Mouse (Mus musculus) thymus, adult 18-20 months (tissue): ENCODE measurements around the gene Zfp11.
"Not testable (repeated sequence)": the region's sequence is repeated elsewhere in the genome, so short reads cannot be mapped to it uniquely, and the experiment has no call there.

Experiments used
- DNase-seq, 2 experiments: peaks; one replicate each; pipeline ENCODE4 v3.0.0; 2022; ENCODE audit warnings: mixed read lengths in 2 of 2

Zfp11 gene

DNA sequence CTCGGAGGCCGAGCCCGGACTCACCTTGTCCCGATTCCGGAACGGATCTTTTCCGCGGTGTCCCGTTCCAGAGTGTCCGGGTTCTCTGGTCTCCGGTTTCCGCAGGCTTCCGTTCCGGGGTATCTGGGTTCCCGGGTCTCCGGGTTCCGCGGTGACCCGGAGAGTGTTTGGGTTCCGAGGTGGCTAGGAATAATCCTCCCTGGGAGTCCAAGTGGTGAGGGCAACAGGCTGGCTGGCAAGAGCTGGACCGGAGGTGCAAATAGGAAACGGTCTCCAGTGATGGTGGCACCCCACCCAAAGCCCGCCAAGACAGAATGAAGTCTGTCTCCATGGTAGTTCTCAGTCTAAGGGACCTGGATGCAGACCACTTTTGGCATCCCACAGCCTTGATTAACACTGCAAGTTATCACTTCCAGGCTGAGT is at the start of gene Zfp11:
Gene Zfp11, minus strand, starts transcription at position 64 of the 423 bp plus-strand sequence.
- peak; percentile 26 to 30 for DNase-seq

DNA sequence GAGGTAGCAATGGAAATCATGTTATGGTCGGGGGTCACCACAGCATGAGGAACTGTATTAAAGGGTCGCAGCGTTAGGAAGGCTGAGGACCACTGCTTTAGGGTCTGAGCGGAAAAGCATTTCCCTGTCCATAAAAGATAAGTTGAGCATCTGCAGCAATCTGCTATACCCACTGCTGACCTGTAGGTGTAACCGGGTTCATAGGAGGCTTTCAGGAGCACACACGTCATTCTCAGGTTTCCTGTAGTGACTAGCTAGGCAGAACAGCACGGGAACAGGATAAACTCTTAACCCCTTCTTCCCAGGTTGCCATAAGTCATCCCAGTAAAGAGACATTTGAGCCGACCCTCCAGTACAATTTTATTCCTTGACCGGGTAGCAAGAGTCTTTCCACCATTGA is 47.1 kb upstream of the Zfp11 start:
- DNase-seq = no peak

DNA sequence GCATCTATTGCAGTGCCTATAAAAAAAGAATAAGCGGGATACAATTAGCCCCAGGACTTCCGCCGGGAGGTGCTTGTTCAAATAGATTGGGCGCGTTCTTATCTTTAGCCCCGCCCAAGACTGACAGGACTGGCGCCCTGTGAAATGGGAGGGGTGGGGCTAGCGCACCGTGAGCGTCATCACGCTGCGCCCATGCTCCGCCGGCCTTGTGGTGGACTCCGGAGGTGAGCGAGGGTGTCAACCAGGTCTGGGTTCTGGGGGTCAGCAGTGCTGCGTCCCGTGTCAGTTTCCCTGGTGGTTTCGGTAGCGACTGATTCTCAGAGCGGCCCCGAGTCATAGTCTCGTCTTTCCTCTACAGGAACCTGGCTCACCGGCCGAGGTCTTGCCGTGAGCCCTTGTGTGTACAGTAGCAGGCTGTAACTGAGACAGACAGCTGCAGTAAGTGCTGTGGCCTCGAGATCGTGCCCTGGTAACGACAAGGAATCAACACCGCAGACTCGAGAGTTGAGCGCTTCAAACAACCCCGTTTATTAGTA is 45.5 kb upstream of the Zfp11 start, which contains the start of gene Mrps17:
Gene Mrps17, plus strand, starts transcription at position 172 of the 536 bp plus-strand sequence.
- peak; percentile 79 to 89 for DNase-seq

DNA sequence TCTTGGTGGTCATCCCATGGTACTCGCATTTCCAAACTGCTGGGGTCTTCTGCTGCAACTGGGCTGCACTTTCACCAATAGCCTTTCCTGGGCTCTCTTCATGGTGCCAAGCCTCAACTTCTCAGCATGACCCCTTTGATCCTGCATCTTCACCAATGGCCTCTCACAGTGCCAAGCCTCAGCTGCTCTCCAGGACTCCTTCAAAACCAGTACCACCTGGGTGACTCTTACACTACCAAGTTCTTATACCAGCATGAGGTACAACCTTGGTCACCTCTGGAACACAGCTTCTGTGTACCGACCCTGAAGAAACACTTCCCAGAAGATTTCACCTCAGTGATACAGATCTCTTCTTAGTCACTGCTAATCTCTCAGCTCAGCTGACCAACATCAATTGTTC is 38.5 kb upstream of the Zfp11 start, which contains the start of gene Sept14:
Gene Sept14, minus strand, starts transcription at position 101 of the 400 bp plus-strand sequence.
- DNase-seq = no peak

DNA sequence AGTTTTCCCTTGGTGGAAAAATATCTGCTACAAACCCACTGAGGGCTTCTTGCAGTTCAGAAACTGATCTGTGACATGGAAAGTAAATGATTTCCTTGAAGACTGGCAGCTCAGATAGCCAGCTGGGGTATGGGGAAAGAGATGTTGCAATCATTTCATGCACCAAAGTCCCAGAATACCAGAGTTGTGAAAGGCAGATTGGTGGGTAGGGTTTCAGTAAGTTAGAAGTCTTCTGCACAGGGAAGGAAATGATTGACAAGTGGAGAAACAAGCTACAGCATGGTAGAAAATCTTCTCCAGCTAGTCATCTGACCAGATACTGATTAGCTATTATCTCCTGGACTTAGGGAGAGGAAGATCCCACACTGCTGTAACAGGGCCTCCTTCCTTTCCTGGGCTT is 33.5 kb upstream of the Zfp11 start:
- no peak for DNase-seq

DNA sequence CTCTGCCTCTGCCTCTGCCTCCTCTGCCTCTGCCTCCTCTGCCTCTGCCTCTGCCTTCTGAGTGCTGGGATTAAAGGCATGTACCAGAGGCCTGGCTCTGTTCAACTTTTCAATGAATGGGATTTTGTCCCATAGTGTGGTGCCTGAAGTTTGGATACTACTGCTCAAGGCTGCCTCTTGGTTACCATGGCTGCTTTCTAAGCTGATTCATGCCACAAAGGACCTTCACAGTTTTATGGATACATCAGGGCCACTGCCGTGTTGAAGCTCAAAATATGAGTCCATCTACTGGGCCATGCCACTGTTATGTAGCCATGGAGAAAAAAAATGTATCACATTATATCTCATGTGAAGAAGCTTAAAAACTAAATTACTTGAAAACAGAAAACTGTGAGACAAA is 31.8 kb upstream of the Zfp11 start:
- DNase-seq = no peak

DNA sequence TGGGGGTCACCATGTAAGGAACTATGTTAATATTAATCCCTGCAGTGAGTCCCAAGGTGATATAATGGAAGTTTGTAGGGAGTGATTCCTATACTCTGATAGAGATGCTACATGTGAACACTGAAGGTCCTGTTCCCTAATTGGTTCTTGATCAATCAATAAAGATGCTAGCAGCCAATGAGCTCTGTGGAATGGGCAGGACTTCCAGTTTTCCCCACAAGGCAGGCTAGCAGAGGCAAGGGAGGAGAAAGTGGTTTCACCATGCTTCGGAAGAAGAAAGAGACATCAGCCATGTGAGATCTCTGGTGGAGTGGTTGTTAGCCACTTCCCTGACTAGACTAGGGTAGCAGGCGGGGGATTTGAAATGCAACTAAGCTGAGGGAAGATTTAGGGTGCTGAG is 30.6 kb upstream of the Zfp11 start:
- no peak for DNase-seq

DNA sequence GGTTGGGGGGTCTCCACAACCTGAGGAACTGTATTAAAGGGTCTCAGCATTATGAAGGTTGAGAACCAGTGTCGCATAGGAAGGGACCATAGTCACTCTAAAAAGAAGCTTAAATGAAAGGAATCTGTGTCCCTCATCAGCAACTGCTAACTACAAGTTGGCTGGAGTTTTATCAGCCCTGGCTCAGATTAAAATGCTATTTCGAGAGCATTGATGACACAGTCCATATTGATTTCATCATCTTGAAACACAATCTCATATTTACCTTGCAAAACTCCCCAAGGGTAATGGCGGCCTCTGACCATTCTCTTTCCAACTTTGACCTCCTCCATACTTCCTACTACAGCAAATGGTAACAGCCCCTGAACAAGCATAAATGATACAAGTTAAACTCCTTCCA is 20.6 kb upstream of the Zfp11 start:
- DNase-seq = no peak

DNA sequence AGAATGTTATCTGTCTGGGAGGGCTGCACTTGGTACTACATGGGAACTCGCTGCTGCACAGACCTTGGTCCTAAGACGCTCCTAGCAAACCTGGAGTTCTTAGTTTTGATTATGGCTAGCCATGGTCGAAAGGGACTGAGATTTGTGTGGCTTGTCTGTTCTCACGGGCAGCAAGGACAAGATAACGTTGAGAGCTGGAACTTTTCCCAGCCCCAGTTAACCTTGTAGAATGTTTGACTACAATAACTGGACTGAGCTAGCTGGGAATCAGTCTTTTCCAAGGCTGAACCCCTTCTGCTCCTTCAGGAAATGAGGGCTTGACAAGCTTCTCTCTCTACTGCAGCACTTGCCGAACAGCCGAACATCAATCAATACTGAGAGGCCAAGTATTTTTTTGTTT is 17.7 kb upstream of the Zfp11 start:
- DNase-seq = no peak

DNA sequence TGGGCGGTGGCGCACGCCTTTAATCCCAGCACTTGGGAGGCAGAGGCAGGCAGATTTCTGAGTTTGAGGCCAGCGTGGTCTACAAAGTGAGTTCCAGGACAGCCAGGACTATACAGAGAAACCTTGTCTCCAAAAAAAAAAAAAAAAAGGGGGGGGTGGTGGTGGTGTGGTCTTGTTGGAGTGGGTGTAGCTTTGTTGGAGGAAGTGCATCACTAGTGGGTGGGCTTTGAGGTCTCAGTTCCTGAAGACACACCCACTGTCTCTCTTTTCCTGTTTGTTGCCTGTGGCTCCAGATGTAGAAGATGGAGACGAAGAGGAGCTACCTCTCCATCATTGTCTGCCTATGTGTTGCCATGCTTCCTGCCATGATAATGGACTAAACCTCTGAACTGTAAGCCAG is 15.2 kb upstream of the Zfp11 start:
- not testable (repeated sequence) for DNase-seq

DNA sequence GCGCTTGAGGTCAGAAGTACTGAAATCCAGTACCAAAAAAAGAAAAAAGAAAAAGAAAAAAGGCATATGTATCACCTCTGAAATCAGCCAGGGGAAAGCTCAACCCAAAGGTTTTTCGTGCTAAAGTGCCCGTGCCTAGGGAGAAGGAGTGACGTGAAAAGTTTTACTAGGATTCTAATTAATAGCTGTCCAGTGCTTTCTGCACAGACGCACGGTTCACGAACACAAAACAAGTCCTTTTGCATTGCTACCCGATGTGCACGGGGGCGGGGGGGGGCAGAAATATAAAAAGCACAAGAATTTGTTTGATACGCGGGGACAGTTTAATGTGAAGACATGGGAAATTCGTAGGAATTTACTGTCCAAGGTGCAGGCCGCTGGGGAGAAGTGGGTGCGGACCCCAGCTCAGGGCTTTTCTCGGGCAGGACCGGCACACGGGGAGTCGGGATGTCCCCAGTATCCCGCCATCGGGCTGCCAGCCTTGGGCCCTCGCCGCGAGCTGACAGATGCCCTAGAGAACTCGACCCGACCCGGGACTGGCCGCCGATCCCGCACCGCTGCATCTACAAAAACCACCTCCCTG is 355 bp downstream of the Zfp11 start:
- DNase-seq = no peak

DNA sequence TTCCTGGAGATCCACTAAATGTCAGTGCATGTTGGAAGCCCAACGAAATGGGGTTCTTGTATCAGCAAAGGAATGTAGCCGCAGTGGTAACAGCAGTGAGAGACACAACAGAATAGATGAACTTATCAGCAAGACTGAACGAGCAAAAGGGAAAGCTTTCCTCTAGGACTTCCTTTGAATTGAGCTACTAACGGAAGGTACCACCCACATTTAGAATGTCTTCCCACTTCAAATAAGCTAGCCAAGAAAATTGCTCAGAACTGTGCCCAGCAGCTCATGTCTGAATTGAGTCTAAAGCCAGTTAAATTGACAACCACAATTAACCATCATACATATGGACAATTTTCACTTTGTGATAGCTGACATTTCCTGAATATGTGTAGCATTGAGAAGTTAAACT is 2.0 kb downstream of the Zfp11 start:
- no peak for DNase-seq

DNA sequence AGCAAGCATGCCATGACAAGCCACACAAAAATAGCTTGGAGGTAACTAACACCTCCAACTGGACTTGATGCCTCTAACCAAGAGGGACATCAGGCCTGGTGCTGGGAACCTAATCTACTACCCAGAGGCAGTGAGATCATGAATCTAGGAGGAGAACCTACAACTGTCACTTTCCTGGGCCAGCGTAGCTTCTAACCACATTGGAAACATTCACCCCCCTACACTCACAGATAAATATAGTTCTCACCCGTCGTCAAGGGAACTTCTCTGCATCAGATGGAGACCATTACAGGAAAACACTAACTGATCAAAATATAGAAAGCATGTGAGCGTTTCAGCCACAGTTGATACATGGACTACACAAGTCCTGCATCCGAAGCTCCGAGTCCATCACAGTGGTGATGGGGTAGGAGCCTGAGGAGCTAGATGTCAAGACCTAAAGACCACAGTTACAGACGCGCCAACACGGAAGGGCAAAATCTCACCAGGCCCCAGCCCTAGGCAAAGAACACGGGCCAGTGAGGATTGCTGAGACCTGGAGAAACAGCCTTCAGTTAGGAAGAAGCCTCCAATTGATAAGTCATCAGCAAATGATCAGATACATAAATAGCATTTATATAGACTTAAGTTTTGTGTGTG is 3.5 kb downstream of the Zfp11 start:
- DNase-seq = no peak

DNA sequence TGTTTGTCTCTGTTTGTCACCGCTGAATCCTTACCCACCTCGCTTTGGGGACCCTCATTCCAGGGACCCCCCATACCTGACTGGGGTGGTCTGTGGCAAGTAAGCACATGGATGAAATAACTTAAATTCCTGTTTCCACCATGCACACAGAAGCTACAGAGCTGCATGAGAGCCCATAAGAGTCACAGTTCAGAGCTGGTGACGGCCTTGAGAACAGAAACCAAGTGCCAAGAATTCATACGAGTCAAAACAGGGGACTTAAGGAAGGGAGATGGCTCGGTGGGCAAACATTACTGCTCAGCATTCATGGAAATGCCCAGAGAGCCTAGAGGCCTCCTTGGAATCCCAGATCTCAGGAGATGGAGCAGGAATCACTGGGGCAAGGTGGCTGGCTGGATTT is 5.8 kb downstream of the Zfp11 start:
- no peak for DNase-seq

DNA sequence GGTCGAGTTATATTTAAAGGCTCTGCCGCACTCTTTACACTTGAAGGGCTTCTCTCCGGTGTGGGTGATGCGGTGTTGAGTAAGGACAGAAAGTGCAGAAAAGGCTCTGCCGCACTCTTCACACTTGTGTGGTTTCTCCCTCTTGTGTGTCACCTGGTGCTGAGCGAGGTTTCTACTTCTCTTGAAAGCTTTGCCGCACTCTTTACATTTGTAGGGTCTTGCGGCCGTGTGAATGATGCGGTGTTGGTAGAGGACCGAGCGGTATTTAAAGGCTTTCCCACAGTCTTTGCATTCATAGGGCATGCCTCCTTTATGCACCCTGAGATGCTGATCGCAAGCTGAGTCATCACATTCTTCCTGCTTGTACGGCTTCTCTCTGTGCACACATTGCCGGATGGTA is 12.0 kb downstream of the Zfp11 start:
- no peak for DNase-seq

DNA sequence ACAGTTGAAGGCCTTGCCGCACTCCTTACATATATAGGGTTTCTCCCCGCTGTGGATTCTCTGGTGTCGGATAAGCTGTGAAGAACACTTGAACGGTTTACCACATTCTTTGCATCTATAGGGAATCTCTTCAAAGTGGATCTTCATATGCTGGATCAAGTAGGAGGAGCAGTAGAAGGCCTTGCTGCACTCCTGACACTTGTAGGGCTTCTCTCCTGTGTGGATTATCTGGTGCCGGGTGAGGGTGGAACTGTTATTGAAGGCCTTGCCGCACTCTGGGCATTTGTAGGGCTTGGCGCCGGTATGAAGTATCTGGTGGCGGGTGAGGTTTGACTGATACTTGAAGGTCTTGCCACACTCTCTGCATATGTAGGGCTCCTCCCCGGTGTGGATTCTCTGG is 12.9 kb downstream of the Zfp11 start:
- DNase-seq = no peak

DNA sequence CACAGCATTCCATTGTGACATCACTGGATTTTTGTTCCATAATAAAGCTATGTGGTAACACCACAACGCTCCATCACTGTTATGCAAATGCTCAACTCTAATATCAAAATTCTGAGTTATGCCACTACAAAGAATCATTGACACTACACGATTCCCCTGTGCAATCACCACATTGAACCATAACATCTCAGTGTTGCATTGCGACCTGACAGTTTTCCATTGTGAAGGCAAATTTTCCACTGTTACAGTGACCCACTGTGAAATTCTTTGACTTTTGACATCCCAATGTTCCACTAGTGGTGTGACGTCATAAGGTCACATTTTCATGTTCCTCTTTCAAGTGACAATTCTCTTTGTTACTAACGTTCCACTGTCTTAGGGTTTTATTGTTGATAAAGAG is 19.0 kb downstream of the Zfp11 start:
- no peak for DNase-seq

DNA sequence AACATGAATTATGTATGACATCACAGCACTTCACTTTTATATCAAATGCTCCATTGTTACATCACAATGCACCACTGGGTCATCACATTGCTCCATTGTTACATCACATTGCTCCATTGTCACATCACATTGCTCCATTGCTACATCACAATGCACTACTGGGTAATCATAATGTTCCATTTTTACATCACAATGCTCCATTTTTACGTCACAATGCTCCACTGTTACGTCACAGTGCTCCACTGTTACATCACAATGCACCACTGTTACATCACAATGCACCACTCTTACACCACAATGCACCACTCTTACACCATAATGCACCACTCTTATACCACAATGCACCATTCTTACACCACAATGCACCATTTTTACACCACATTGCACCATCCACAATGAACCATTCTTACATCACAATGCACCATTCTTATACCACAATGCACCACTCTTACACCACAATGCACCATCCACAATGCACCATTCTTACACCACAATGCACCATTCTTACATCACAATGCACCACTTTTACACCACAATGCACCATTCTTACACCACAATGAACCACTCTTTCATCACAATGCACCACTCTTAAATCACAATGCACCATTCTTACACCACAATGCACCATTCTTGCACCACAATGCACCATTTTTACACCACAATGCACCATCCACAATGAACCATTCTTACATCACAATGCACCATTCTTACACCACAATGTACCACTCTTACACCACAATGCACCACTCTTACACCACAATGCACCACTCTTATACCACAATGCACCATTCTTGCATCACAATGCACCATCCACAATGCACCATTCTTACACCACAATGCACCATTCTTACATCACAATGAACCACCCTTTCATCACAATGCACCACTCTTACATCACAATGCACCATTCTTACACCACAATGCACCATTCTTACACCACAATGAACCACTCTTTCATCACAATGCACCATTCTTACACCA is 37.3 kb downstream of the Zfp11 start:
- not testable (repeated sequence) for DNase-seq

DNA sequence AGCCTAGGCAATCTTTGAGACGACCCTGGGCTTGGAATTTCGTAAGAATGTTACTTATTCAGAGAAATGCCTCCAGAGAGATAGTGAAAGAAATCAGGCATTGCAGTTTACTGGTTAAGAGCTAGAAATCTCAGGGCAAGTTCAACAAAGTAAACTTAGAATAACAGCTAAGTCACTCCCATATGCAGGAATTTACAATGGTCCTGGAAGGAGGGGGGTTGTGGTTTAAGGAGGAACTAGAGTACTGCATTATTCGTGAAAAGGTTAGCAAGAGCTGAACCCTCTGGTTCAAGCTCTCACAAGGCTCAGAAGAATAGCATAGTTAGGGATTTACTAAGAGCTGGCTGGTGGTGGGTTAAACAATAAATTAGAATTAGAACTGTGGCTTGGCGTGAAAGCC is 43.3 kb downstream of the Zfp11 start:
- DNase-seq = not testable (repeated sequence)

DNA sequence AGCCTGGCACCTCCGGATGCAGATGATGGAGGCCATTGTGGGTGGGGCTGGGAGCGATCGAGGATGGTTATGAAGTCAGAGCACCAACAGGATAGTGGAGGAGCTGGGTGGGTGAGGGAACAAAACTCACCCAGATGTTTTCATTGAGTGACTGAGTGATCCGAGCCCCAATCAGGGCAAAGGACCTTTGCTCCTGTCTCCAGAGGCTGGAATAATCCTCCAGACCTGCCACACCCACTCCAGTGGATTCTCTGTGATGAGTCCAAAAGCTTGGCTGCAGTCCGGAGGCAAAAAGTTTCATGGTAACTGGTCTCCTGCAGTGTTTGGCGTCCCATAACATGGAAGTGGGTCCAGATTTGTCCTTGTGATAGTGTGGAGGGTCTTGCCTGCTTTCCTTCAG is 43.8 kb downstream of the Zfp11 start:
- DNase-seq = no peak

DNA sequence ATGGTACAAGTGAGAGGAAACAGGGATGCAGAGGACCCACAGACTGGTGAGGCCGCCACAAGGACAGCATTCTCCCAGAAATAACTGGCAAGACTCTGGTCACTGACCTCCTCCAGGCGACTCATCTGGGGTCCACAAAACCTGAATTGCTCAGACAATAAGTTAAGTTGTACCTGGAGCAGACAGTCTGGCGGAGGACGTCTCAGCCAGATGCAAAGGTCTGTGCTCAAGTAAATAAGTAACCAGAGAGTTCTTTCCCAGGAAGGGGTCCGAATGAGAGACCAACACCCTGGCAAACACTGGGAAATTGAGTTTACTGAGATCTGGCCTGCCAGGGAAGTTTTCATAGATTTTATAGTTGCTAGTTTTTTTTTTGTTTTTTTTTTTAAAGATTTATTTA is 48.5 kb downstream of the Zfp11 start:
- DNase-seq = no peak

DNA sequence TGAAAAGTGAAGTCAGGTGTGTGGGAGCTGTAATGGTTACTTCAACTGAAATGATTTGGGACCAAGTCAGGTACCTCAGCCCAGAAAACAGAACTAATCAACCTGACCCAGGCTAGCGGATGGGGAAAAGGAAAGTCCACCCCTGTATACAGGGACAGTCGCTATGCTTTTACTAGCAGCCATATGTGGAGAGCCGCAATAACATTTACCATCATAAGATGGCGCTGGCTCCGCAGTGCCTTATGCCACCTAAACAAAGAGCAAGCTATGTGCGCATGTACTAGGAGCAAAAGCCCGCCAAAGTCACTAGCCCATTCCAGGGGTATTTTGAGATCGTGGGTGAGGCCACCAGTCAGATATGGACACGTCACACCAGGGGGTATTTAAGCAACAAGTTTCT is 49.3 kb downstream of the Zfp11 start:
- not testable (repeated sequence) for DNase-seq

DNA sequence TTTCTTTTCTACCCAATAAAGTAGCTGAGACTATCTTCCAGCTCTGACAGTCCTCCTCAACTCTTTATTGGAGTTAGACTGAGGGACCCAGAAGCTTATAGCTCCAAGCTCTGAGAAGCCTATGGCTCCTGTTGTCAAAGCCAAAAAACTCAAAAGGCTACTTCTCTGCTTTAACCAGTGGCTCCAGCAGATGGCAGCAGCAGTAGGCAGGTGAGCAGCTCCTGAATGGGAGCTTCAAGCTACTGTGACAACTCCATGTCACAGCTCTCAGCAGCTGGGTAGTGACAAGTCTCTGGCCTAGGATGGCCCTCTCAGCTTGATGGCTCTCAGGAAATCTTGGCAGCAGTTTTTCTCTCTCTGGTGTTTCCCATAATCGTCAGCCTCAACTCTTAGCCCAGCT is 58.8 kb downstream of the Zfp11 start:
- no peak for DNase-seq
